Mouse (Mus musculus) gastrocnemius, postnatal 36 days (tissue): ENCODE measurements around the gene Apoc3. TPM values are rescaled to one million over a fixed set of nuclear protein-coding genes. Genes with fewer than 3 reads are reported as not detected.

Experiments
- DNase-seq, 2 experiments: peaks; one replicate each; pipeline ENCODE4 v3.0.0; 2022
- intact Hi-C: fragments of 180-260 bp; cut with DNase I; formaldehyde crosslinking; loops from one replicate; pipeline ENCODE4 v1.15.1; 2025
- total RNA-seq, 2 experiments: library from RNA; stranded (reverse); gene quantifications; 2 replicates each; pipeline ENCODE4 v1.2.3; 2021

The Apoc3 gene
- total RNA-seq, 2 experiments from 2014 or later = 0.44 to 0.89 TPM

DNA sequence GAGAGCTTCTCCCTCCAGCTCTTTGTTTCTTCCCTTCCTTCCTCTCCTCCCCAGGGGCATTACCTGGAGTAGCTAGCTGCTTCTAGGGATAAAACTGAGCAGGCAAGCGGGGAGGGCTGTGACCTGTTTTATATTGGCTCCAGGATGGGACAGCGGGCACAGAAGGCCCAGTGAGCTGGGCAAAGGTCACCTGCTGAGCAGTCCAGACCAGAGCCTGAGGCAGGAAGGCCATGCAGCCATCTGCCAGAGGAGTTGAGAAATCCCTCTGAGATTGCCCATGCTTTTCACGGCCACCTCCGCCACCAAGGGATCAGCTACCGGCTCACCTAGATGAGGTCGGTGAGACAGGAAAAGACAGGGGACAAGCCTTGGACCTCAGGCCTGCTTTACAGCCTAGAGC lies 240 bp downstream of the Apoc3 start:
- DNase-seq = no peak
- intact Hi-C loops = no loop called here

- intact Hi-C loops = loop anchor here (2.0 kb wide), 1 partner anchor 16 kb away; no protein-coding TSS in a partner anchor
- DNase-seq = no peak
These were observed 4.9 kb downstream of the Apoc3 start for GRCm38 (mm10) chr9:46230450-46230975.

DNA sequence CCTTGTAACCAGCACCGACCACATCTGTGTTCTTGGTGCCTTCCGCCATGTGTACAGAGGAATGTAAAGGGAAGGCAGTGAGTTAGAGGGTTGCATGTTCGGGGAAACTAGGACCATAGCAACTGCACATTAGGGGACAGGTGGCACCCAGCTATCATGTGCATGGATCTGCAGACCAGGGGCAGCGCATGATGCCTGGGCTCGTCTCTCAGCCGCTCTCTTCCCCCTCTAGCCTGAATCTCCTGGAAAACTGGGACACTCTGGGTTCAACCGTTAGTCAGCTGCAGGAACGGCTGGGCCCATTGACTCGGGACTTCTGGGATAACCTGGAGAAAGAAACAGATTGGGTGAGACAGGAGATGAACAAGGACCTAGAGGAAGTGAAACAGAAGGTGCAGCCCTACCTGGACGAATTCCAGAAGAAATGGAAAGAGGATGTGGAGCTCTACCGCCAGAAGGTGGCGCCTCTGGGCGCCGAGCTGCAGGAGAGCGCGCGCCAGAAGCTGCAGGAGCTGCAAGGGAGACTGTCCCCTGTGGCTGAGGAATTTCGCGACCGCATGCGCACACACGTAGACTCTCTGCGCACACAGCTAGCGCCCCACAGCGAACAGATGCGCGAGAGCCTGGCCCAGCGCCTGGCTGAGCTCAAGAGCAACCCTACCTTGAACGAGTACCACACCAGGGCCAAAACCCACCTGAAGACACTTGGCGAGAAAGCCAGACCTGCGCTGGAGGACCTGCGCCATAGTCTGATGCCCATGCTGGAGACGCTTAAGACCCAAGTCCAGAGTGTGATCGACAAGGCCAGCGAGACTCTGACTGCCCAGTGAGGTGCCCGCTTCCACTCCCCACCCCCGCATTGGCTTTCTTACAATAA lies 5.6 kb downstream of the Apoc3 start:
- intact Hi-C loops = loop anchor here (2.0 kb wide), 1 partner anchor 17 kb away; no protein-coding TSS in a partner anchor
- peak; percentile 60 to 71 for DNase-seq

GRCm38 (mm10) chr9:46228491-46228890 lies 6.9 kb downstream of the Apoc3 start, which contains the start of gene Apoa1:
TSS of gene Apoa1 (plus strand) at chr9:46228580.
- intact Hi-C loops = no loop called here
- DNase-seq = no peak

DNA sequence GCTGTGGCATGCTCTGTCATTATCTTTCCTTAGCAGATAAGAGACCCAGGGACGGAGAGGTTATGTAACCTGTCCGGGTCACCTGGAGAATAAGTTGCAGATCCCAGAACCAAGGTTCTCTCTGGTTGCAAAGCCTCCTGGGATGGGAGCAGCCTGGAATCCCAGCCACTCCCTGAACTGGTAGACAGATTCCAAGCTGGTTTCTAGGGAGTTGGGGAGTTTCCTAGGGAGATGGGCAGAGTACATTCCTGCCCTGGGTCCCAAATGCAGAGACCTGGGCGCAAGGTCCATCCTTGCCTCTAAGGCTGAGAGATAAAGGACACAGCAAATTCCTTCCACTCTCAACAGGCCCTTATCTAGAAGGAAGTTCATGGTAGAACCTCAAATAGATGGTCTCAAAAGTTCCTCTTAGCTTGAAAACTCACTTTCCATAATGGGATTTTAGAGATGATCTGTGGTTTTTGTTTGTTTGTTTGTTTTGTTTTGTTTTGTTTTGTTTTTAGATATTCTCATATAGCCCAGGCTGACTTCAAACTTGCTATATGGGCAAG lies 8.3 kb downstream of the Apoc3 start:
- DNase-seq = no peak
- intact Hi-C loops = no loop called here

DNA sequence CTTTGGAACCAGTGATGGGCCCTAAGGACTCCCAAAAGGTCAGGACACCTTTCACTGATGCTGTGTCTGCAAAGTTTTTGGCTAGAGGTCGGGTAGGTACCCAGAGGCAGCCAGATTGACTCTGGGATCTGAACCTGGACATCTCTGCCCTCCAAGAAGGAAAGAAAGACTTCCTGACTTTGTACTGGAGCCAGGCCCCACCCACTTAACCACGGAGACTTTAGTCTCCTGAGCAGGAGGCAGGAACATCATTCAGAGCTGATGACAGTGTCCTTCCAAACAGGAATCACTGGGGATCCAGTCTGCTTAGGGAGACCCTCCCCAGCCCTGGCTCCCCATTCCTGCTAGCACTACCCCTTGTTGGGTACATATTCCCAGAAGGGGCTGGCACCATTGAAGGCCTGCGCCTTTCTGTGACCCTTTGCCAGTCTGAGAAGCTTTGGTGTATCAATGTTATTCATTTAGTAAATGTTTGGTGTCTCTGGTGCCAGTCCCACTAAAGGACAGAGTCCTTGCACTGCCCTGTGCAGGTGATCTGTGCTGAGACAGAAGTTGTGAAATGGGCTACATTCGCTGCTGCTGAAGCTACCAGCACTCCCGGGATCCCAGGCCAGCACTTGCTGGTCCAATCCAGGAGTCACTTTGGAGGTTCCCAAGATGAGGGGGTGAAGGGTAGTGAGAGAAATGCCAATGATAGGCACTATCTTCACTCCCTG lies 10.3 kb downstream of the Apoc3 start:
- DNase-seq = no peak
- intact Hi-C loops = no loop called here

DNA sequence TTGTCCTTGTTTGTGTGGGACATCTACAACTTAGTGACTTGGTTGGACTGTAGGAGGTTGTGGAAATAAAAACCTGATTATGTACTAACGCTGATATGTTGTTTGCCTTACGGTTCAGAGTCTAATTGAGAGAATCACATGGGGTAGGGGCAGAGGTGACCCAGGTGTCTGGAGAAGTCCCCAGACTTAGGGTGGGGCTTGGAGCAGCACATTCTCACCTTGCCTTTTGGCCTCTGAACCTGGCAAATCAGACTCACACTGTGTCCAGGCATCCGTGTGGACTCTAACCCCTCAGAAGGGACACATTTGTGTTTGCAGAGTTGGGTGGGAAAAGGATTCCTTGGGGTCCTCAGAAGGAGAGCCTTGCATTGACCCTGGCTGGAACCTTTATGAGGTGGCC lies 11.3 kb downstream of the Apoc3 start:
- intact Hi-C loops = no loop called here
- DNase-seq = no peak

GRCm38 (mm10) chr9:46223090-46223489 lies 12.3 kb downstream of the Apoc3 start:
- intact Hi-C loops = no loop called here
- DNase-seq = no peak

- DNase-seq = no peak
- intact Hi-C loops = no loop called here
These were observed 17.3 kb downstream of the Apoc3 start for GRCm38 (mm10) chr9:46218176-46218575.

DNA sequence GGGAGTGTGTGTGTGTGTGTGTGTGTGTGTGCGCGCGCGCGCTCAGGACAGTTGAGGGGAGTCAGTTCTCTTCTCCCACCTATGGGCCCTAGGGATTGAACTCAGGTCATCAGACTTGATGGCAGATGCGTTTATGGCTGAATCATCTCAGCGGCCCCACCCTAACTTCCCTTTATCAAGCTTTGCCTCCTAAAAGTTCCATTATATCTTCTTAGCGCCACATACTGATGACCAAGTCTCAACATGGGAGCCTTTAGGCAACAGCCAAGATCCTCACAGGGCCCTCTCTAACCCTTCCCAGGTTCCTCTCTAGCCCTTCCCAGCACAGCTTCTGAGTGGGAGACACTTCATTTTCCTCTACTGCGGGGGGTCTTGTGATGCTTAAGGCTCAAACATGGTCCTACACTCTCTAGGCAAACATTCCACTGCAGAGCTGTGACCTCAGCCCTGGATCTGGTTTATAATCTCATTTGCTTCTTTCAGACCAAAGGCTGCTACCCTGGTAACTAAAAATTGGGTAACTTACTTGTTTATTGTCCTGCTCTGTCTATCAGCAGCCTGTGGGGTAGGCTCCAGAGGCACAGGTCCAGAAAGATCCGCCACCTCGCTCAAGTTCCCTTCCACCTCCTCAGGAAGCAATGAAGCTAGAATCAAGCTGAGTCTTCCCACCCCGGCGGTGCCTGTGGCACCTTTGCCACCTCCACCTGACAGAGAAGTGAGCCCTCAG lies 18.5 kb downstream of the Apoc3 start:
- DNase-seq = no peak
- intact Hi-C loops = no loop called here

DNA sequence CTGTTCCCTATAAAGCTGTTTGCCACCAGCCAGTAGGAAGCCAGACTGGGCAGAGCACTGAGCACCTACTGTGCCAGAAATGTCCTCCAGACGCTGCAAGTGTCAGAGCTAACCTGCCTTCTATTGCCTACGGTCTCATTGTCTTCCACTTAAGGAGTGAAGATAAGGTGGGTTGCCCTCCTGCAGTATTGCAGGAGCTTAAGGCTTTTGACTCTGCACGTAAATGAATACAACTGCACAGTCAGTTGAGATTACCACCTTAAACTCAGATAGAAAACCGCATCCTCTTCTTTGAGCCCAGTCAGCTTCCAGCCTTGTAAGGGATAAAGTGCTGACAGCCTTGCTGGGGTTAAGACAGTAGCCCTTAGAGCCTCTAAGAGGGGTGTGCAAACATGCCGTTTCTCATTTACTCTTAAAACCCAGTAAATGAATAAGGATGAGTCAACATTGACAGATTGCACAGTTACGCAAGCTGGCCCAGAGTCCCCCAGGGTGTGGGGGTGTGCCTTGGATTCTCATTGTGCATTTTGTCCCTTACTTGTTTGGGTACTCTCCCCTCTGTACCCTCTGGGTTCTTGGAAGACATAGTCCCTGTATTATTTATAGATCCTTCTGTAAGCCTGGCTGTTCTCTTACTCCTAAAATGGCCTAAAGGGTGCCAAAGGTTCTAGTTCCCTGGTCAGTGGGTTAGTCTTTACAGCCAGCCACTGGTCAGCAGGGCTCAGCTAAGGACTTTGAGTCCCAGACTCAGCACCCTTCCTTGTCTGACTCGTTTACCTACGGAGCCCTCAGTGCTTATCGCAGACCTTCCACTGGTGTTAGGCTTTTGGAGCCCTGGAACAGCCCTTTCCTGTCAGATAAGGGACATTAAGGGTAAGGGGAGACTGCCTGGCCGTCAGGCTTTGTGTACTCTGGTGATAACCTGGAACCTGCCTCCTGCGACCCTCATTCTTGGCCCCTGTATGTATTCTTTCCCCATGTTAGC lies 19.8 kb downstream of the Apoc3 start:
- intact Hi-C loops = no loop called here
- no peak for DNase-seq

DNA sequence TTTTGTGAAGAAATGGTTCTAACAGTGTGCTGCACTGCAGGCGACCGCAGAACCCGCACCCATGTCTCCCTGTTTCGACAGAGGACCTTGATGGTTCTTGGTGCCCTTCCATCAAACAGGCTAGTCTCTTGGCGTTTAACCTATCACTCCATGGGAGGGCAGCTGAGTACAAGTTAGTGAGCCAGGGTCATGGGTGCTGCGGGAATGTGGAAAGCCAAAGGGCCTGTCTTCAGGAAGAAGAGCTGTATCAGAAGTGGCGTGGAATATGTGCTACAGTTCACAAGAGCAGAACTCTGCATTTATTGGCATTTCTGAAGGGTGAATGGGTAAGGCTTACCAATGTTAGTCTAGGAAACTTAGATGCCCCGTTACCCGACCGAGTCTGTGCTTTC lies 20.5 kb downstream of the Apoc3 start:
- no peak for DNase-seq
- intact Hi-C loops = no loop called here

DNA sequence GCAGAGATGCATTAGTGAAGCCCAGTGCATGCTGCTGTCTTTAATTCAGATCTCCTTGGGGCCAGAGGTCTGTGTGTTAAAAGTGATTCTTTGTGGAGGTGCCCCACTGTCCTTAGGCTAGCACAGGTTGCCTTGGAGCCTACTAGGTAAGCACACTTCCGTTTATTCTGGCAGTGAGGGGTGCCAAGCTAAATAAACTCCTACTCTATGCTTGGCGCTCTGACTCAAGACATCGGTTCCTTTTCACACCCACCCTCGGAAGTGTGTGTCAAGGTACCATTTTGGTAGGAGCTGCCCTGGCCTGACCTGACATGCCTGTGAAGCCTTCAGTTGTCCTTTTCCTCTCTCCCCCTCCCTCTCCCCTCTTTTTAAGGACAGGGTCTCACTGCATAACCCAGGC lies 21.2 kb downstream of the Apoc3 start:
- no peak for DNase-seq
- intact Hi-C loops = no loop called here

DNA sequence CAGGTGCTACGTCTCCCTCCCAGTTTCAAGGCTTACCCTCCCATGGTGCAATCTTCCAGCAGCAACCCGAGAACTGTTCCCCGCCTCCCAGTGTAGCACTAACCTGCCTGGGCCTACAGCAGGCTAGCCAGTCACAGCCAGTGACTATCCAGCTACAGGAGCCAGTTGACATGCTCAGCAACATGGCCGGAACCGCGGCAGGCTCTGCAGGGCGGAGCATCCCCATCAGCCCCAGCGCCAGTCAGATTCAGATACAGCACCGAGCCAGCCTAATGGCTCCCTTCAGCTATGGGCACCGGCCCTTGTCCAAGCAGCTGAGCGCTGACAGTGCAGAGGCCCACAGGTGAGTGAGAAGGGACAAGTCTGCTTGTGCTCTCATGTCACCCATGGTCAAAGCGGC lies 25.0 kb downstream of the Apoc3 start:
- intact Hi-C loops = no loop called here
- no peak for DNase-seq

DNA sequence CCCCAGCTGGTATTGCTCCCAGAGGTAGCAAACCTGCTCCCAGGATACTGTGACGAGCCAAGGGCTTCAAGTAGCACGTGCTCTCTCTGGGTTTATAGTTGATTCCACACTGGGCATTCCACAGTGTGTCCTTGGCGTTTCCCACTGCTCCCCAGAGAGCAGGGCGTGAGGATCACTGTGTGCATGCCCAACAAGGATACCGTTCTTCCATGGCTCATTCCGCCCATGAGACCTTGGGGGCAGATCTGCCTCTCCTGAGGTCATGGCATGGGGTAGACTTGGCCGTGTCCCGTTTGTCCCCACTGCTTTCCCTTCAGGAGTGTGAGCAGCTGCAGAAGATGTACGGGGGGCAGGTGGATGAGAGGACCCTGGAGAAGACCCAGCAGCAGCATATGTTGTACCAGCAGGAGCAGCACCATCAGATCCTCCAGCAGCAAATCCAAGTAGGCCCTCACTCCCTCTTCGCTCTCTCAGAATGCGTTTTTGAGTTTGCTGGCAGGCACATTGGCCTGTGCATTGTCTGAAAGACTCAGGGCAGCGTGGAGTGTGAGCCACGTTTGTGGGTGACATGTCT lies 26.9 kb downstream of the Apoc3 start:
- intact Hi-C loops = no loop called here
- DNase-seq = no peak

GRCm38 (mm10) chr9:46207501-46207869 lies 28.0 kb downstream of the Apoc3 start:
- DNase-seq = no peak
- intact Hi-C loops = no loop called here

DNA sequence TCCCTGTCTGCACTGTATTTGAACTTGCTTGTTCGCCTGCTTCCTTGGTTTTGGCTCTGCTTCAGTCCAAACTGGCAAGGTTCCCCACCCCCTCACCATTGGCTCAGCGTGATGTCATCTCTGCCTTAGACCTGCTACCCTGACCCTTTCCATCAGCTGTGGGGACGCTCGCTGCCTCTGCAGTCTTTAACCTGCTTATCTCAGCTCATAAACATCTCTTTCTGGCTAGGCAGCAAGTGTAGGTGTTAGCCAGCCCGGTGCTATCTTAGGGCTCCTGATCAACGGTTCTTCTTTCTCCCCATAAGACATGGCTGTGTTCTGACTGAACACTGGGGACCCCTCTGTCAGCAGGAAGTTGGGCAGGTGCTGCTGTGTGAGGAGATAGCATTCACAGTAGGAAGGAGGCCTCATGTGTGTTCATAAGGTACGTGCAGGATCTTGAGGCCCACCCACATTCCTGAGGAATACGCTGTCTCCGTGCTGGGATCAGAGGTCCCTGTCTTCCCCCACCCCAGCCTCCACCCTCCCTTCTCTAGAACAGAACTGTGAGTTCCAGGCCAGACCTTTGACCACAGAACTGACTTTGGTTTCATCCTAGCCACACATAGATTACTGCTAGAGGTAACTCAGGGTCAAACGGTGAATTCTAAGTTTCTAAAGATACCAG lies 28.5 kb downstream of the Apoc3 start:
- intact Hi-C loops = no loop called here
- DNase-seq = no peak

DNA sequence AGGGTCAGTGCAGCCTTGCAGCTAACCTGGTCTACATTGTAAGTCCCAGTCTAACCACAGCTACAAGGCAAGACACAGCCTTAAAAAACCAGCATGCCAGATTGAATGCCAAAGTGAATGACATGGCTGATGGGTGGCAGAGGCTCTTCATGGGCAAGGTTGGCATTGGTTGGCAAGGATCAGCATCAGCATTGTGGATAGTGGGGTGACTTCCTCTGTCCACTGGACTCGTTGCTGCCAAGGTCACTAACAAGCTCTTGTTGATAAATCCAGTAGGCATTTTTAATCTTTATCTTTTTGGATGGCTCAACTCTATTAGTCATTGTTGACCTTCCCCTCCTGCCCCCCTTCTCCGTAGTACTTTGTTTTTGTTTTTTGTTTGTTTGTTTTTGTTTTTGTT lies 35.8 kb downstream of the Apoc3 start:
- intact Hi-C loops = no loop called here
- DNase-seq = no peak

GRCm38 (mm10) chr9:46198936-46199335 lies 36.5 kb downstream of the Apoc3 start:
- DNase-seq = no peak
- intact Hi-C loops = no loop called here
